Mouse (Mus musculus) stomach, embryonic 16.5 days (tissue): Measurements from ENCODE around the gene Chd3. TPM values are rescaled to one million over a fixed set of nuclear protein-coding genes. Genes with fewer than 3 reads are reported as not detected.

Source experiments
- ATAC-seq: fragments of 200-750 bp; cut with Nextera tagmentation; 2 replicates; pipeline ENCODE4 v1.8.0; 2017; ENCODE audit warnings: moderate number of reproducible peaks, moderate TSS enrichment; ENCODE audit not compliant: insufficient read depth, low FRiP score
- H3K27ac ChIP-seq: fragments of 300-500 bp; sonication (generic); 2 replicates; pipeline ENCODE4 v1.5.1; 2014; ENCODE audit warnings: low read length
- H3K27me3 ChIP-seq: fragments of 300-500 bp; sonication (generic); 2 replicates; pipeline ENCODE4 v1.6.1; 2014; ENCODE audit warnings: low read length, control low read depth, mixed read lengths; ENCODE audit not compliant: control insufficient read depth, insufficient read depth
- H3K36me3 ChIP-seq: fragments of 300-500 bp; sonication (generic); 2 replicates; pipeline ENCODE4 v1.6.1; 2014; ENCODE audit warnings: low read length; ENCODE audit not compliant: control insufficient read depth, insufficient read depth
- H3K4me1 ChIP-seq: fragments of 300-500 bp; sonication (generic); 2 replicates; pipeline ENCODE4 v1.6.1; 2014; ENCODE audit warnings: low read length, control low read depth, mixed read lengths; ENCODE audit not compliant: control insufficient read depth, insufficient read depth
- H3K4me2 ChIP-seq: fragments of 300-500 bp; sonication (generic); 2 replicates; pipeline ENCODE4 v1.6.1; 2014; ENCODE audit warnings: low read depth, low read length, mixed read lengths
- H3K4me3 ChIP-seq: fragments of 300-500 bp; sonication (generic); replicated peaks from 2 replicates; pipeline ENCODE4 v1.5.1; 2014; ENCODE audit warnings: mild to moderate bottlenecking, low read length
- H3K9ac ChIP-seq: fragments of 300-500 bp; sonication (generic); 2 replicates; pipeline ENCODE4 v1.6.1; 2014; ENCODE audit warnings: low read length
- H3K9me3 ChIP-seq: fragments of 300-500 bp; sonication (generic); replicated peaks from 2 replicates; pipeline ENCODE4 v1.6.1; 2016; ENCODE audit warnings: low read length, control low read depth; ENCODE audit not compliant: control insufficient read depth
- WGBS: fragments of 180-500 bp; shearing (Covaris S2); extraction: QIAGEN DNeasy Blood & Tissue Kit; methylation state at CpG from one replicate; pipeline ENCODE4 v1.1.7; 2014; 5-methylcytosine and 5-hydroxymethylcytosine counted together
- polyA plus RNA-seq: library from polyadenylated mRNA; unstranded; fragments of >200 nt; fragmentation: Nextera tagmentation; extraction: Ambion mirVana; gene quantifications from 2 replicates; pipeline ENCODE4 v1.2.1, GENCODE M21; 2015

Chd3 gene
- polyA plus RNA-seq, 1 experiment from 2014 or later, result 55.4 TPM

- no peaks in the 10 kb centered on the region for H3K27me3 ChIP-seq
- no peak overlapping the region for H3K9ac ChIP-seq
- WGBS, result 77% methylated on average over 6 of the region's 6 CpGs
- H3K27ac ChIP-seq, result no peak overlapping the region
- H3K4me3 ChIP-seq, result no peak overlapping the region
- H3K4me2 ChIP-seq, result no peak overlapping the region
- no peak for ATAC-seq
- H3K4me1 ChIP-seq, result no peaks in the 10 kb centered on the region
- H3K36me3 ChIP-seq, result no peaks in the 10 kb centered on the region; the same call in 1 of the 2 replicates
- H3K9me3 ChIP-seq, result no peaks in the 10 kb centered on the region
Measured at GRCm38 (mm10) chr11:69381356-69381755, 12.2 kb upstream of the Chd3 start.

GRCm38 (mm10) chr11:69379600-69379999 lies 10.4 kb upstream of the Chd3 start:
- H3K36me3 ChIP-seq, result no peaks in the 10 kb centered on the region; the same call in 1 of the 2 replicates
- no peak overlapping the region for H3K27ac ChIP-seq
- H3K9ac ChIP-seq, result no peak overlapping the region
- no peak overlapping the region for H3K4me2 ChIP-seq
- WGBS, result 82% methylated on average over 3 of the region's 3 CpGs
- H3K4me1 ChIP-seq, result no peaks in the 10 kb centered on the region
- no peak for ATAC-seq
- H3K27me3 ChIP-seq, result no peaks in the 10 kb centered on the region
- H3K9me3 ChIP-seq, result no peaks in the 10 kb centered on the region
- H3K4me3 ChIP-seq, result no peak overlapping the region

DNA sequence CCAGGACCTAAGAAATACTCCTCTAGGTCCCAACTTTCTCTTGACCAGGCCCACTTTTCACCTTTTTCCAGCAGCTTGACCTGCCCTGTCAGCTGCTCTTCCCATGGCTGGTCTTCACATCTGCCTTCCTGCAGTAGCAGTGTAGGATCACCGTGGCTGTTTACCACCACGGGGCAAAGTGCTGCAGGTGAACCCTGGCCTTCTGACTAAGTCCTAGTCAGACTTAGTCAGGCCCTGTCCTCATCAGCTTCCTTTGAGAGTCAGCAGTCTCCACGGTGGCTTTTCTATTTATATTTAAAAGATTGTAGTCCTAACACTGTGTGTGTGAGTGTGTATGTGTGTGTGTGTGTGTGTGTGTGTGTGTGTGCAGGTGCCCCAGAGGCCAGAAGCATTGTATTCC lies 8.6 kb upstream of the Chd3 start:
- H3K4me1 ChIP-seq, result peaks cover 9% of the 10 kb centered on the region
- H3K27ac ChIP-seq, result no peak overlapping the region
- WGBS, result 56% methylated on average over 3 of the region's 3 CpGs
- no peaks in the 10 kb centered on the region for H3K27me3 ChIP-seq
- H3K36me3 ChIP-seq, result no peaks in the 10 kb centered on the region; the same call in 1 of the 2 replicates
- H3K4me2 ChIP-seq, result no peak overlapping the region
- H3K9me3 ChIP-seq, result no peaks in the 10 kb centered on the region
- ATAC-seq, result peak; percentile 52; the same call in 1 of the 2 replicates
- no peak overlapping the region for H3K4me3 ChIP-seq
- H3K9ac ChIP-seq, result no peak overlapping the region

DNA sequence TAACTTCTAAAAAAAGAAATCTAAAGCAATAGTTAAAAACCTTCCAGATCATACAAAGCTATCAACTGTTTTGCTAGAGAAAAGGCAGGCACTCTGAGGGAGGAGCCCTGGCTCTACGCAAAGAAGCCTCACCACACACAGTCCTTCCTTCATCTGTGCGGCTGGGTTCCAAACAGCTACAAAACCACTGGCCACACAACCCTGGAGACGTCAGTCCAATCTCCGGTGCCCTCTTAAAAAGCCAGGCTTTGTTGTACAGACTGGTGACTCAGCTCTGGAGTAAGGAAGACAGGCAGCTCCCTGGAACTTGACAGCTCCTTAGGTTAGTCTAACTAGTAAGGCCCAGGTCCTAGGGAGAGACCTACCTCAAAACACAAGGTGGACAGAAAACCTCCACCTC lies 6.4 kb upstream of the Chd3 start:
- Histone ChIP-seq H3K4me3 (no peak overlapping the region), H3K4me2 (no peak overlapping the region), H3K27ac (no peak overlapping the region), H3K9me3 (no peaks in the 10 kb centered on the region), H3K4me1 (peaks cover 30% of the 10 kb centered on the region), H3K36me3 (no peaks in the 10 kb centered on the region; the same call in 1 of the 2 replicates), H3K9ac (no peak overlapping the region), H3K27me3 (no peaks in the 10 kb centered on the region)
- ATAC-seq, result no peak
- 83% methylated on average over 4 of the region's 4 CpGs for WGBS

DNA sequence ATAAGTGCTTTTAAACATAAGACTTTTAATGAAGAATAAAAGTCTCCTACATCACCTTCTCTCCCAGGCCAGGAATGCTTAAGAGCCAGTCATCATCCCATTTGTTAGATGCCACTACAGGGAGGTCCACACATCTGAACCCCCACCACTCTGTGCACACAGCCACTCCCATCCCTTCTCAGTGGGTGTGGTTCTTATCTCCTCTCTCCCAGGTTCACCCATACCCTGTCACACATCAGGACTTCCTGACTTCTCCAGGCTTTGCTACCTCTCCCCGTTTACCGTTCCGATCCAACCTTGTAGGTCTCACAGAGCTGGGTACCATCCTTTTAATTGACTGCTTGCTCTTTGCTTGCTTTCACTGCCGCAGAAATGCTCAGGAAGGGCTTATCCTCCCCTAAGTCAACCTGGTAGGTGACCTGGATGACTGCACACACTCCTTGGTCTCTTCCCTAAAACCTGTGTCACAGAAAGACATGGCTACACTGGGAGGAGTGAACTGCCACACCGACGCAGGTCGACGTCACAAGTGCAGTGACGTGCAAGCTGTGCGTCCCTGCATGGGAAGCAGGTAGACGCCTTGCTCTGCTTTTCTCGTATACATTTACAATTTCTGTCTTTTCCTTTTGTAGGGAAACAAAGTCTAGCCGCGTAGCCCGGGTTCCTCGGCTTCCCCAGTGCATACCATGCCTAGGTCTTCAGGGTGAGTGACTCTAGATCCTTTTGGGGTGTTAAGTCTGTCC lies 4.2 kb upstream of the Chd3 start:
- Histone ChIP-seq H3K9ac (peak overlapping the region; percentile 12; the same call in 1 of the 2 replicates), H3K36me3 (no peaks in the 10 kb centered on the region; the same call in 1 of the 2 replicates), H3K27me3 (no peaks in the 10 kb centered on the region), H3K27ac (no peak overlapping the region), H3K4me2 (no peak overlapping the region), H3K4me3 (no peak overlapping the region), H3K4me1 (peaks cover 33% of the 10 kb centered on the region), H3K9me3 (no peaks in the 10 kb centered on the region)
- ATAC-seq, result no peak
- 86% methylated on average over 16 of the region's 16 CpGs for WGBS

GRCm38 (mm10) chr11:69372780-69373170 lies 3.6 kb upstream of the Chd3 start:
- H3K4me1 ChIP-seq, result peaks cover 33% of the 10 kb centered on the region
- H3K9ac ChIP-seq, result no peak overlapping the region
- no peak for ATAC-seq
- H3K9me3 ChIP-seq, result no peaks in the 10 kb centered on the region
- peak overlapping the region; percentile 89 for H3K27ac ChIP-seq
- H3K4me3 ChIP-seq, result no peak overlapping the region
- WGBS, result 54% methylated on average over 3 of the region's 3 CpGs
- H3K27me3 ChIP-seq, result no peaks in the 10 kb centered on the region
- no peak overlapping the region for H3K4me2 ChIP-seq
- H3K36me3 ChIP-seq, result no peaks in the 10 kb centered on the region; the same call in 1 of the 2 replicates

- Histone ChIP-seq H3K9ac (peak overlapping the region; percentile 5; the same call in 1 of the 2 replicates), H3K9me3 (no peaks in the 10 kb centered on the region), H3K4me2 (peak overlapping the region; percentile 27; the same call in 1 of the 2 replicates), H3K36me3 (no peaks in the 10 kb centered on the region; the same call in 1 of the 2 replicates), H3K4me1 (peaks cover 33% of the 10 kb centered on the region), H3K27me3 (no peaks in the 10 kb centered on the region), H3K27ac (peak overlapping the region; percentile 89), H3K4me3 (no peak overlapping the region)
- WGBS, result 36% methylated on average over 12 of the region's 12 CpGs
- ATAC-seq, result no peak
Measured at GRCm38 (mm10) chr11:69372056-69372779, 3.0 kb upstream of the Chd3 start.

- no peaks in the 10 kb centered on the region; the same call in 1 of the 2 replicates for H3K36me3 ChIP-seq
- WGBS, result 52% methylated on average over 12 of the region's 12 CpGs
- H3K4me2 ChIP-seq, result peak overlapping the region; percentile 40; the same call in 1 of the 2 replicates
- H3K27me3 ChIP-seq, result no peaks in the 10 kb centered on the region
- H3K27ac ChIP-seq, result peak overlapping the region; percentile 89
- peak overlapping the region; percentile 5; the same call in 1 of the 2 replicates for H3K9ac ChIP-seq
- no peaks in the 10 kb centered on the region for H3K9me3 ChIP-seq
- H3K4me3 ChIP-seq, result no peak overlapping the region
- no peak for ATAC-seq
- peaks cover 33% of the 10 kb centered on the region for H3K4me1 ChIP-seq
Measured at GRCm38 (mm10) chr11:69371601-69372000, 2.4 kb upstream of the Chd3 start.

DNA sequence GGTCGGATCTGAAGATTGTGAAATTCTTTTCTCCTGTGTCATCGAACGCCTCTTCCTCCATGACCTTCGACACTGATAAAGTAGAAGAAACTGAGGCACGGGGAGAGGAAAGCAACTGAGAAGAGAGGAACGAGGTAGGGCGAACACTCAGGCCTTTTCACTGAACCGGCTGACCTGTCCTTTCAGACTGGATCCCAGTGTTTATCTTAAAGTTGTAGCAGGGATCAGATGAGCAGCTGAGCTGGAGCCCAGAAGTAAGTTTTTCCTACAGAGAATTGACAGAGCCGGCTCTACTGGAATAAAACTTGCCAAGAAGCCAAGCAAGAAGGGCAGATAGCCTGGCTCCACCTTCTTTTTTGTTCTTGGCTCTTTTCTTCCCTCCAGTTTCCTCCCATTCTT lies 1.6 kb upstream of the Chd3 start:
- 0 out of 2 replicates have a peak overlapping the region, but pooled peaks have one; percentile 5 for H3K9ac ChIP-seq
- peak overlapping the region; percentile 2; the same call in 1 of the 2 replicates for H3K4me3 ChIP-seq
- peak overlapping the region; percentile 89 for H3K27ac ChIP-seq
- ATAC-seq, result no peak
- peaks cover 37% of the 10 kb centered on the region for H3K4me1 ChIP-seq
- 12% methylated on average over 9 of the region's 9 CpGs for WGBS
- H3K9me3 ChIP-seq, result no peaks in the 10 kb centered on the region
- no peaks in the 10 kb centered on the region for H3K27me3 ChIP-seq
- no peaks in the 10 kb centered on the region for H3K36me3 ChIP-seq
- H3K4me2 ChIP-seq, result peak overlapping the region; percentile 40
